Mouse (Mus musculus): Measurements from ENCODE around the gene Dnase1l3. TPM values are rescaled to one million over a fixed set of nuclear protein-coding genes. Genes with fewer than 3 reads are reported as not detected.

The Dnase1l3 gene
- total and polyA plus RNA-seq, 2 experiments = 10.0 to 24.3 TPM

- no peaks in the 10 kb centered on the region for H3K27me3 ChIP-seq (ENCODE audit: control insufficient read depth, insufficient read depth, low read length)
- peak overlapping the region; percentile 77; the same call in 1 of the 2 replicates for H3K27ac ChIP-seq (replicated peaks; ENCODE audit: insufficient read depth, low read depth, low read length)
- peak overlapping the region; percentile 62; the same call in 1 of the 2 replicates for H3K4me3 ChIP-seq (ENCODE audit: insufficient read depth, low read depth, low read length)
- WGBS = 12% methylated on average over 18 of the region's 18 CpGs
- H3K36me3 ChIP-seq (ENCODE audit: control insufficient read depth, insufficient read depth, low read length) = no peaks in the 10 kb centered on the region
- TF ChIP-seq CTCF (IDR thresholded peaks at IDR 0.05; ENCODE audit: low read depth, low read length) (no peak), POLR2A (IDR thresholded peaks at IDR 0.05; ENCODE audit: extremely low read depth, insufficient read depth, low read length) (no peak)
- H3K4me1 ChIP-seq (ENCODE audit: control insufficient read depth, insufficient read depth, low read length) = peaks cover 17% of the 10 kb centered on the region
- peak; percentile 76 for DNase-seq (ENCODE audit: extremely low read depth, low read depth, low spot score)
- H3K9ac ChIP-seq (ENCODE audit: low read depth, low read length) = peak overlapping the region; percentile 77
- peaks cover 18% of the 10 kb centered on the region; the same call in 1 of the 2 replicates for H3K79me2 ChIP-seq (ENCODE audit: control insufficient read depth, insufficient read depth, low read length)
Measured at GRCm38 (mm10) chr14:8003727-8004670, 9.6 kb upstream of the Dnase1l3 start.

- H3K27ac ChIP-seq (replicated peaks; ENCODE audit: insufficient read depth, low read depth, low read length) = peak overlapping the region; percentile 77
- peaks cover 17% of the 10 kb centered on the region for H3K4me1 ChIP-seq (ENCODE audit: control insufficient read depth, insufficient read depth, low read length)
- peaks cover 10% of the 10 kb centered on the region; the same call in 1 of the 2 replicates for H3K79me2 ChIP-seq (ENCODE audit: control insufficient read depth, insufficient read depth, low read length)
- no peaks in the 10 kb centered on the region for H3K36me3 ChIP-seq (ENCODE audit: control insufficient read depth, insufficient read depth, low read length)
- H3K9ac ChIP-seq (ENCODE audit: low read depth, low read length) = peak overlapping the region; percentile 77
- H3K4me3 ChIP-seq (ENCODE audit: insufficient read depth, low read depth, low read length) = peak overlapping the region; percentile 62
- no peaks in the 10 kb centered on the region for H3K27me3 ChIP-seq (ENCODE audit: control insufficient read depth, insufficient read depth, low read length)
- WGBS = 1% methylated on average over 23 of the region's 23 CpGs
- DNase-seq (ENCODE audit: extremely low read depth, low read depth, low spot score) = no peak
- TF ChIP-seq CTCF (IDR thresholded peaks at IDR 0.05; ENCODE audit: low read depth, low read length) = no peak
- no peak for TF ChIP-seq POLR2A (IDR thresholded peaks at IDR 0.05; ENCODE audit: extremely low read depth, insufficient read depth, low read length)
Measured at GRCm38 (mm10) chr14:8003093-8003670, 8.8 kb upstream of the Dnase1l3 start.

GRCm38 (mm10) chr14:8002432-8003092 is 8.2 kb upstream of the Dnase1l3 start, which contains the start of gene Abhd6:
Gene Abhd6 (plus strand): TSS chr14:8002902.
- Histone ChIP-seq H3K9ac (ENCODE audit: low read depth, low read length) (peak within 1 kb of the TSS; percentile 77), H3K79me2 (ENCODE audit: control insufficient read depth, insufficient read depth, low read length) (peaks cover 10% of the 10 kb centered on the region; the same call in 1 of the 2 replicates), H3K36me3 (ENCODE audit: control insufficient read depth, insufficient read depth, low read length) (no peaks in the 10 kb centered on the region), H3K27ac (replicated peaks; ENCODE audit: insufficient read depth, low read depth, low read length) (peak within 1 kb of the TSS; percentile 77), H3K4me3 (ENCODE audit: insufficient read depth, low read depth, low read length) (peak within 1 kb of the TSS; percentile 62), H3K4me1 (ENCODE audit: control insufficient read depth, insufficient read depth, low read length) (peaks cover 17% of the 10 kb centered on the region), H3K27me3 (ENCODE audit: control insufficient read depth, insufficient read depth, low read length) (no peaks in the 10 kb centered on the region)
- TF ChIP-seq CTCF (IDR thresholded peaks at IDR 0.05; ENCODE audit: low read depth, low read length) (no peak), POLR2A (IDR thresholded peaks at IDR 0.05; ENCODE audit: extremely low read depth, insufficient read depth, low read length) (peak; percentile 88)
- peak; percentile 70 for DNase-seq (ENCODE audit: extremely low read depth, low read depth, low spot score)
- WGBS = 1% methylated on average over 38 of the region's 38 CpGs

- Histone ChIP-seq H3K9ac (ENCODE audit: low read depth, low read length) (peak overlapping the region; percentile 20; the same call in 1 of the 2 replicates), H3K4me1 (ENCODE audit: control insufficient read depth, insufficient read depth, low read length) (peaks cover 17% of the 10 kb centered on the region), H3K27ac (replicated peaks; ENCODE audit: insufficient read depth, low read depth, low read length) (peak overlapping the region; percentile 29), H3K79me2 (ENCODE audit: control insufficient read depth, insufficient read depth, low read length) (peaks cover 6% of the 10 kb centered on the region; the same call in 1 of the 2 replicates), H3K4me3 (ENCODE audit: insufficient read depth, low read depth, low read length) (no peak overlapping the region), H3K36me3 (ENCODE audit: control insufficient read depth, insufficient read depth, low read length) (no peaks in the 10 kb centered on the region), H3K27me3 (ENCODE audit: control insufficient read depth, insufficient read depth, low read length) (no peaks in the 10 kb centered on the region)
- DNase-seq (ENCODE audit: extremely low read depth, low read depth, low spot score) = no peak
- 47% methylated on average over 17 of the region's 17 CpGs for WGBS
- no peak for TF ChIP-seq CTCF (IDR thresholded peaks at IDR 0.05; ENCODE audit: low read depth, low read length)
- TF ChIP-seq POLR2A (IDR thresholded peaks at IDR 0.05; ENCODE audit: extremely low read depth, insufficient read depth, low read length) = no peak
Measured at GRCm38 (mm10) chr14:8000831-8001685, 6.7 kb upstream of the Dnase1l3 start.

- 24% methylated on average over 5 of the region's 5 CpGs for WGBS
- H3K27me3 ChIP-seq (ENCODE audit: control insufficient read depth, insufficient read depth, low read length) = no peaks in the 10 kb centered on the region
Measured at GRCm38 (mm10) chr14:8000247-8000646, 5.9 kb upstream of the Dnase1l3 start.

More at GRCm38 (mm10) chr14:8000247-8000646, 5.9 kb upstream of the Dnase1l3 start:
- peak overlapping the region; percentile 42 for H3K27ac ChIP-seq (replicated peaks; ENCODE audit: insufficient read depth, low read depth, low read length)
- H3K36me3 ChIP-seq (ENCODE audit: control insufficient read depth, insufficient read depth, low read length) = no peaks in the 10 kb centered on the region
- H3K4me1 ChIP-seq (ENCODE audit: control insufficient read depth, insufficient read depth, low read length) = peaks cover 17% of the 10 kb centered on the region
- peaks cover 3% of the 10 kb centered on the region; the same call in 1 of the 2 replicates for H3K79me2 ChIP-seq (ENCODE audit: control insufficient read depth, insufficient read depth, low read length)
- H3K4me3 ChIP-seq (ENCODE audit: insufficient read depth, low read depth, low read length) = no peak overlapping the region
- DNase-seq (ENCODE audit: extremely low read depth, low read depth, low spot score) = peak; percentile 99
- TF ChIP-seq POLR2A (IDR thresholded peaks at IDR 0.05; ENCODE audit: extremely low read depth, insufficient read depth, low read length) (no peak), CTCF (IDR thresholded peaks at IDR 0.05; ENCODE audit: low read depth, low read length) (no peak)
- H3K9ac ChIP-seq (ENCODE audit: low read depth, low read length) = no peak overlapping the region

Data from liver, adult 2 months (tissue).